Mouse (Mus musculus): ENCODE results near the gene Cd151. TPM values are rescaled to one million over a fixed set of nuclear protein-coding genes. Genes with fewer than 3 reads are reported as not detected.
A peak's percentile ranks its signal among the peaks of the same experiment; 100 is the strongest.

Cd151 gene
- total RNA-seq, 2 experiments from 2014 or later = 25.3 to 29.6 TPM

DNA sequence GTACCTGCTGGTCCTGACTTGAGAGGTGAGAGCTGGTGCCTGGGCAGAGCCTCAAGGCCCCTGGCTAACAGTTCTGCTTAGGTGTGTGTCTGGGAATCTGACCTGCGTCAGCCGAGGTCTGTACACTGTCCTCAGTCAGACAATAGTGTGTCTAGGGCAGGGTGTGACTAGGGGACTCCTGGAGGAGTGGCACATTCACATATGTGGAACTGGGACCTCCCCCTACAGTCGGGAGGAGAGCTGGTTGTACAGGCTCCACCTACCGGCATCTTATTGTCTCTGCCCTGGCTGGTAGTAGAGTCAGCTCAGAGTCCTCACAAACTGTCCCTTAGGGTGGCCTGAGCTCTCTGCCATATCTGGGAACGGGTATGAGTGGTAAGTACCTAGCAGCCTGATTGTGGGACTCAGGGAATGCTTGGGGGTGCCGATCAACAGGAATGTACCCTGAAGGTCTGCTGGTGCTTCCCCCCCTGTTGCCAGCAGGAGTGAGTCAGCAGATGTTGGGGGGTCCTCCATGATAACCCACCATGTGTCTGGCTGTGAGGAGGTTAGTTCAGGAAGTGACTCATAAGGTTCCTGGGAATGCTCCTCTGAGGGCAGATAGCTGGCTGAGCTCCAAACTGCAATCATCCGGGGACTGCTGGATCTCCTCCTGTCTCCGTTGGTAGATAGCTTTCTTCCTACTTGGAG, 1.5 kb downstream of the Cd151 start:
- DNase-seq (ENCODE audit: low spot score in 2 of 2) = peak; percentile 59 to 75
- intact Hi-C loops (cut with DNase I) = no loop called here

DNA sequence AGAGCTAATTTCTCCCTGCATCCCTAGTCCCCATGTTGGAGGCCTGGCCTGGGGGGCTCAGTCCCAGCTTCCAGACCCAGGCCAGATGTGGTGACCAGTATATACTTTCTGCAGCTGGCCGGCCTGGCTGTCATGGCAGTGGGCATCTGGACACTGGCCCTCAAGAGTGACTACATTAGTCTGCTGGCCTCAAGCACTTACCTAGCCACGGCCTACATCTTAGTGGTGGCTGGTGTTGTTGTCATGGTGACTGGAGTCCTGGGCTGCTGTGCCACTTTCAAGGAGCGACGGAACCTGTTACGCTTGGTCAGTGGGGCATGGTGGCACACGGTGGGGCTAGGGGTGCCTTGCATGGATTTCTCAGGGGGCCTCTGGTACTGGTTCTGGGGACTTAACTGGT, 2.2 kb downstream of the Cd151 start:
- DNase-seq (ENCODE audit: low spot score in 2 of 2) = no peak
- intact Hi-C loops (cut with DNase I) = no loop called here

DNA sequence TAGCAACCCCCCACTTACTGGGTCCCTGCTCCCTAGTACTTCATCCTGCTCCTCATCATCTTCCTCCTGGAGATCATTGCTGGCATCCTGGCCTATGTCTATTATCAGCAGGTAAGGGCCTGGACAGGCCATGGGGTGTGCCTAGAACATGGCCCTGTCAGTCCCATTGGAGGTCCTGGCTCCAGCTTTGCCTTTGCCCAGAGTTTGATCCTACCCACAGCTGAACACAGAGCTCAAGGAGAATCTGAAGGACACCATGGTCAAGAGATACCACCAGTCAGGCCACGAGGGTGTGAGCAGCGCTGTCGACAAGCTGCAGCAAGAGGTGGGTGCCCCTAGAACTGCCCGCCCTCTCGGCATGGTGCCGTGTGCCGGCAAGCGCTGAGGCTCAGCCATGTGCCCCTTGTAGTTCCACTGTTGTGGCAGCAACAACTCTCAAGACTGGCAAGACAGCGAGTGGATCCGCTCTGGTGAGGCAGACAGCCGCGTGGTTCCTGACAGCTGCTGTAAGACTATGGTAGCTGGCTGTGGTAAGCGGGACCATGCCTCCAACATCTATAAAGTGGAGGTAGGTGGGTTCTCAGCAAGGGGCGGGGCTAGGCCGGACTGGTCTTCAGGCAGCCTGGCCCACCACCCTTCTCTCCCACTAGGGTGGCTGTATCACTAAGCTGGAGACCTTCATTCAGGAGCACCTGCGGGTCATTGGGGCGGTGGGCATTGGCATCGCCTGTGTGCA, 2.9 kb downstream of the Cd151 start:
- no peak for DNase-seq (ENCODE audit: low spot score in 2 of 2)
- intact Hi-C loops (cut with DNase I) = no loop called here

DNA sequence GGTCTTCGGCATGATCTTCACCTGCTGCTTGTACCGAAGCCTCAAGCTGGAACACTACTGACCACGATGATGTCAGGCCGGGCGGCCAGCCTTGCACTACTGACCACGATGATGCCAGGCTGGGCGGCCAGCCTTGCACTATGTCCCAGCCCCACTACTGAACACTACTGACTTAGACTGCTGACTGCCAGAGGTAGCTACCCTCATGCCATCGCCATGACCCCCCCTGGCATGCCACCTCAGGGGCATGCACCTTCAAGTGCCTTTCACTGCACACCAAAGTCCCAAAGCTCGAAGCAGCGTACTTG, 3.4 kb downstream of the Cd151 start:
- intact Hi-C loops (cut with DNase I) = no loop called here
- no peak for DNase-seq (ENCODE audit: low spot score in 2 of 2)

DNA sequence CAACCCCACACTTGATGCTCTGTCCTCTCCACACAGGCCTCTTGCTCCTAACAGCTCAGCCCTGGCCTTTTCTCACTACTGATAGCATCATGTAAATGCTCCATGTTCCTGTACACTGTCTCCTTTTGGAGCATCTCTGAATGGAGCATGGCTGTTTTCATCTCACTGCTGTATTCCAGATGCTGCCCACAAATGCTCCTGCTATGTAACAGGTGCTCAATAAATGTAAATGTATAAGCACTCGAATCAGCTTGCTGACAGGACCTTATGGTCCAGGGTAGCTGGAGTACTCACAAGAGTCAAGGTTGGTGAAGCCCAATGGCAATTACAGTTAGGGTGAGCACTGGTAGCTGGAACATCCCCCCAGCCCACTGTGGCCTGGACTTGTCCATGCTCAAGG, 4.0 kb downstream of the Cd151 start:
- intact Hi-C loops (cut with DNase I) = no loop called here

DNA sequence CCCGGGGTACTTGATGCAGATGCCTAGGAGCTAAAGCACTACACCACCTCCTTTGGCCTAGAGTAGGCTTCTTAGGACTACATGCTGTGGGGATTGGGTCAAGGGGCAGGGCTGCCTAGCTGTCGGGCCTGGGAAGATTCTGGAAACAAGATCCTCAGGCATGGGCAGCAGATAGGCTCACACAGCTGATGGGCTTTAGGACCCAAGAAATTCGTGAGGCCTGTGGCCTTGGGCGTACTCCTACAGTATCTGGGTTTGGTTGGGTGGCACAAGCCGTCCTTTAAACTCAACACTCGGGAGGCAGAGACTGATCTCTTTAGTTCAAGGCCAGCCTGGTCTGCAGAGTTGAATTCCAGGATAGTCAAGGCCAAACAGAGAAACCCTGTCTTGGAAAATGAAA, 5.0 kb downstream of the Cd151 start:
- intact Hi-C loops (cut with DNase I) = no loop called here
- no peak for DNase-seq (ENCODE audit: low spot score in 2 of 2)

More for the DNA sequence above, 4.0 kb downstream of the Cd151 start:
- DNase-seq (ENCODE audit: low spot score in 2 of 2) = no peak

DNA sequence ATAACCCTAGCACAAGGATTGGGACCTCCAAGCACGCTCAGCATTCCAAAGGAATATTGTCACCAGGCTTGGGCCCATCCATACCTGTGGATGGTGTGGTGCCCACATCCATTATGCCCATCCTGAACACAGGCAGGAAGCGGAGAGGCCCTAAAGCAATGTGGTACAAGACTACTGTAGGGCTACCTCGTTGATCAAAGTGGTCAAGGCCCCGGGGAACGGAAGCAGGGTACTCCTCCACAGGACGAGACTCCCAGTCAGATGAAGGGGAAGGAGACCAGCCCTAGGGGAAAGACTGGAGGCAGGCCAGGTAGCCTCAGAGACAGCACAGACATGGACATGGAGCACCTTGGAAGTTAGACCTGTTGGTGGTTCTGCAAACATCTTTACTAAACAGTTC, 5.6 kb downstream of the Cd151 start:
- intact Hi-C loops (cut with DNase I) = no loop called here

DNA sequence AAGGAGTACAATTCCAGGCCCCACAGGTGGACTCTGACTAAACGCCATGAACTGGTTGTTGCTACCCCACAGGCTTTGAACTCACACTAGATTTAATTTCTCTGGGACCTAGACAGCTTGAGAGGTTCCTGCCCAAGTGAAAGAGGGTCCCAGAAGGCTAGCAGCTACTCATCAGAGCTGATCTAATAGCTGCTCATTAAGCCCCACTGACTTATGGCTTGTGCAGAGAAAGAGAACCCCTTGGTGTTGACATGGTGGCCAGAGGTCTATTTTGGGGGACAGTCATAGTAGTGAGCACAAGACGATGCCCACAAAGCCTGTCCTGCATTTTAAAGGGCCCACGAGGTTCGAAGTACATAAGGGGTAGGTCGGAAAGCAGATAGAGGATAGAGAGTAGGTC, 7.0 kb downstream of the Cd151 start:
- no peak for DNase-seq (ENCODE audit: low spot score in 2 of 2)
- intact Hi-C loops (cut with DNase I) = no loop called here

More for the DNA sequence above, 5.6 kb downstream of the Cd151 start:
- no peak for DNase-seq (ENCODE audit: low spot score in 2 of 2)

DNA sequence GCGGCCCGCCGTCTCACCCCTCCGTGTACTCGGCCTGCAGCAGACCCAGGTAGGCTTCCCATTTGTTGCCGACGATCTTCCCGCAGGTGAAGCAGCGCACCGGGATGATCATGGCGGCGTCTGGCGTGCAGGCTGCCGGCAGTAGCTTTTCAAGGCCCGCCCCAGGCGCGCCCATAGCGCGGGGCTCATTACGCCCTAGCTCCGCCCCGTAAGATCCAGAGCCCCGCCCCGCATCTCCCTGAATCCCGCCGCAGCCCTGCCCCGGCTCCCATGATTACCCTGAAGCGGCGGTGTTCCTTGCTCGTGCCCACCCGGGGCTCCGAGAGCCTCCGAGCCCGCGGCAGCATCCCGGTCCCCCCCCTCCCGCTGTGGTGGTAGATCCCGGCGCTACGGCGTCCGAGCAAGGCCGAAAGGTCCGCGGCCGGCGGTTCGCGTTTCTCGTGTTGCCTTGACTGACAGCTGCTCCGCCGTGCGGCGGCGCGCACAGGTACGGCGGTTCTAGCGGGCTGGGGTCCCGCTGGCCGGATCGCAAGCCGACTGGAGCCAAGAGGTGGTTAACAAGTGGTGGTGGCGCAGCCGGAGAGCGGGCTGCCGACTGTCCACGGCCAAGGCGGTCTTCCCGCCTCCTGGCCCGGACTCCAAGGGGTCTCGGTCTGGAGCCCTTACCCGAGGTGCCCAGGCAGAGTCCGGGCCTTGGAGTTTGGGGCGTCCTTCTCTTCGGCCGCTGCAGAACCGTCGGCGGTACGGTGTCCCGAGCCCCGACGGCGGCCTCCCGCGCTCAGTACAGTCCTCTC, 8.0 kb downstream of the Cd151 start, which contains the start of the genes Polr2l and Tspan4:
TSS of gene Polr2l (minus strand) at position 122 of the 794 bp plus-strand sequence.
TSS of gene Tspan4 (plus strand) at position 230 of the 794 bp plus-strand sequence.
- intact Hi-C loops (cut with DNase I) = no loop called here
- DNase-seq (ENCODE audit: low spot score in 2 of 2) = peak; percentile 85 to 87

DNA sequence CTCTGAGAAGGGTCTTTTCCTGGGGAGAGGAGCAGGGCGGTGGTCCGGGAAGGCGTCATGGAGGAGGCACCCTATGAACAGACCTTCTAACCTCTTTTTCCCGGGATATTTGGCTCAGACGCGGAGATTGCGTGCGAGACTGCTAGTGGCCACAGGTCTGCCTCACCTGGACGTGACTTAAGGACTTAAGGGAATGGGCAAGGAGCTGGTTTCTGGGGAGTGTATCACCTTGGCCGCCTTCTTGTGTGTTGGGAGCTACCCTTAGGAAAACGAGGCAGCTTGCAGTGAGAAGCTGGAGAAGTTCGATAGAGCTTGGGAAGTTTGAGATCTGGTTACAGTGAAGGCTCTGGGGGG, 8.6 kb downstream of the Cd151 start:
- intact Hi-C loops (cut with DNase I) = no loop called here
- DNase-seq (ENCODE audit: low spot score in 2 of 2) = no peak

DNA sequence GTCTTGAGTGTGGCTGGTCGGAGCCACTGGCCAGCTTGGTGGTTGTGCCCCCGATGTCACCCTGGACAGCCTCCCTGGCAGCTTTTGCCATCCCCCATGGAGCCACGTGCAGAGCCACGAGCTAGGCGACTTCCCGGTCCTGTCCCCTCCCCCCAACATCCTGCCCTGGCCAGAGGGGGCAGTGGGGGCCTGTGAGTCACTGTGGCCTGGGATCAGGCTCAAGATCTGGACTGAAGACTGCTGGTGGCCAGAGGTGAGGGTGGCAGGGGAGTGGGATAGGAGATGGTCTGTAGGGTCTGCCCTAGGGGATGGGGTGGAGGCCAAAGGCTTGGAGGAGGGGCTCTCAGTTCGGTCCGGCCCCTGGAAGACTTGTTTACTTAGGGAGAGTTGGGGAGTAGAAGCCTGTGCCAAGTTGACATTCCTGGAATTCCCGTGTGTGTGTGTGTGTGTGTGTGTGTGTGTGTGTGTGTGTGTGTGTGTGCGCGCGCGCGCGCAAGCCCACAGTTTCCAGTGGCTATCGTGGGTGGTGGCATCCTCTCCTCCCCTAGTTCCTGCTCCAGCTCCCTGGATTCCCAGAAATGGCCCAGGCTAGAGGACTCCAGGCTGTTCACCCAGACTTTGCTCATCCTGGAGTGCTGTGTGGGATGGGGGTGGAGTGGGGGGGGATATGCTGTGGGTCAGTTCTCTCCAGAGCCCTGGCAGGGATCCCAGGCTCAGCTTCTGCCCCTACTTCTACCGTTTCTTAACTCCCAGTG, 9.2 kb downstream of the Cd151 start:
- intact Hi-C loops (cut with DNase I) = no loop called here
- peak in 1 of 2 experiments; percentile 70 for DNase-seq (ENCODE audit: low spot score in 2 of 2)

DNA sequence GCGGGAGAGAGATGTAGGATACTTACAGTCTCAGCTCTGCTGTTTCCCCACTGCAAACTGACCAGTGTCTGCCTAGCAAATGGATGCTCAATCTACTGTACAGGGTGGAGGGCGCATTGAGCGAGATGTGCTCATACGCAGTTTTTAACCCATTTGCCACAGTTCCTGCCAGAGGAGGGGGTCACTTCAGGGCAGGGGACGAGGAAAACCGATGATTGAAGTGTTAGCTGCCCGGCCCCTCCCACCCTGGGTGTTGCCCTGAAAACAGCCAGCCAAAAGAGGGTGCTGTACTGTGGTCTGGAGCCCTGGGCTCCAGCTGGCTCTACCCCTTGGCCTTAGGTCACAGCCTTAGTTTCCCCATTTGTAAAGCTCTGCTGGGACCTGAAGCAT, 9.8 kb downstream of the Cd151 start:
- intact Hi-C loops (cut with DNase I) = no loop called here
- no peak for DNase-seq (ENCODE audit: low spot score in 2 of 2)

DNA sequence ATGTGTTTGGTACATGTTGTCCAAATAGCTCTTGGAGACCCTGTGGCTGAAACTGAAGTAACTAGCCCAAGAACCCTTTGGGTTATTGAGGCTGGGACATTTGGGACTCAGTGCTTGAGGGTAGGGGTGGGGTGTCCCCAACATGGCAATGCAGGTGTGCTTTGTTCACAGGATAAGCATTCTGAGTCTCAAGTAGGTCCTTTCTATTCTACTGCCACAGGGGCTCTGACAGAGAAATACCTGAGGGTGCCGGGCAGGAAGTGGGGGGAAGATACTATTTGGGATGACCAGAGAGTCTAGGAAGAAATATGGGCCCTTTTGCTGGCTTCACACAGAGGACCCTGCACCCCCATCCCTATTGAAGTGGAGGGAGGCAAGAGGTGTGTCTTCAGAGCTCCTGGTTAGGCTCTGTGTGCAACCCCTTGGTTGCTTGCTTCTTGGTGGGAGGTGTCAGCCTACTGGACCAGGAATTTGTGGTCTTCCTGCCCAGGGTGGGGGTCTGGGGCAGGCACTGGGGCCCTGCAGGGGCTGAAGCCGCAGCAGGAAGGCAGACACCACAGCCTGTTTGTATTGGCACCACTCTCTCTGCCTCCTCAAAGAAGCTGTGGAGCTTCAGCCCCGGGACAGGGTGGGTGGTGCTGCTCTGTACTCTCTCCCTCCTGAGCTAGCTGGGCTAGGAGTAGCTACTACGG, 10.5 kb downstream of the Cd151 start:
- DNase-seq (ENCODE audit: low spot score in 2 of 2) = no peak

DNA sequence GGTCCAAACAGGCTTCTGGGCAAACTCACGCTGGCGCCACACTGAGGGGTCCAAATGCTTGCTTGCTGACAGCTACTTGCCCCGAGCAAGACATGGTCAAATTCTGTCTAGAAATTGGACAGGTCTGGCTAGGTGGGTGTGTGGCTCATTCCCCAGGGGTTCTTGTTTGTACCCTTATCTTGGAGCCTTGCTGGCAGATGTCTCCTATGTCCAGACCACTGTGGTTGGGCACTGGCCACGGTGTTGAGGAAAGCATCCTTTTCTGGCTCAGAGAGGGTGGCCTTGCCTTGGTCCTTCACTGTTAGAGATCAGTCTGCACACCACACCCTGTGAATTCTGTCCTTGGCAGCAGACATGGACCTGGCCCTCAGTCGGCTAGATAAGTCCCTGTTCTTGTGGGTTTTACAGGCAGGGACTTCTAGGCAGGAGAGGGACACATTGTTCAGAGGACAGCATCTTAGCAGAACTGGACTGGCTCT, 11.1 kb downstream of the Cd151 start:
- intact Hi-C loops (cut with DNase I) = no loop called here

More for the DNA sequence above, 10.5 kb downstream of the Cd151 start:
- intact Hi-C loops (cut with DNase I) = no loop called here

DNA sequence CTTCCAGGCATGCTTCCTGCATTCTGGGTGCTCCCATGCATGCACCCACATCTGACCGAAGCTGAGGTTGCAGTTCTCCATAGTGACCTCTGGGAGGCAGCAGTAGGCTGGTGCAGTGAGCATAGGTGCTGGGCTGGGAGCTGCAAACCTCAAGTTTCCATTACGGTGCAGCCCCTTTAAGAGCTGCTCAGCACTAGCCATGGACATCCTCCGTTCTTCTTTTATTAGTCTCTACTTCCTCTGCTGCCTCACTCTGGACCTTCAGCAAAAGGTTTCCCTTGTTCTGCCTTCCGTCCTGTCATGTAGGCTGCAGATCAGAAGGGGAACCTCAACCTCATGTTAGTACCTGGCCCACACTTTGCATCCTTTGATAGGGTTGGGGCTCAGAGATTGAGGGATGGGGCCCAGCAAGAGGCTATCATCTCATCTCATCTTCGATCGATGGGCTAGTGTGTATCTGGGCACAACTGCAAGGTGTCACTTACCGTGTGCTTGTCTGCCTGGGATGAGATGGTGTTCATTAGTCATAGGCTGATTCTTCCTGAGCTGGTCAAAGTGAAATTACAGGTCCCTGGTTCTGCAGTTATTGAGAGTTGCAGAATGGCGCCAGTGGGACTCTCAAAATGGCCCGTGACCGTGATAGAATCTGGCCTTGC, 13.8 kb downstream of the Cd151 start:
- intact Hi-C loops (cut with DNase I) = loop anchor here (1.0 to 2.0 kb wide), 2 partner anchors 44 to 186 kb away; no protein-coding TSS in a partner anchor
- DNase-seq (ENCODE audit: low spot score in 2 of 2) = peak; percentile 80 to 87

More for the DNA sequence above, 11.1 kb downstream of the Cd151 start:
- no peak for DNase-seq (ENCODE audit: low spot score in 2 of 2)

DNA sequence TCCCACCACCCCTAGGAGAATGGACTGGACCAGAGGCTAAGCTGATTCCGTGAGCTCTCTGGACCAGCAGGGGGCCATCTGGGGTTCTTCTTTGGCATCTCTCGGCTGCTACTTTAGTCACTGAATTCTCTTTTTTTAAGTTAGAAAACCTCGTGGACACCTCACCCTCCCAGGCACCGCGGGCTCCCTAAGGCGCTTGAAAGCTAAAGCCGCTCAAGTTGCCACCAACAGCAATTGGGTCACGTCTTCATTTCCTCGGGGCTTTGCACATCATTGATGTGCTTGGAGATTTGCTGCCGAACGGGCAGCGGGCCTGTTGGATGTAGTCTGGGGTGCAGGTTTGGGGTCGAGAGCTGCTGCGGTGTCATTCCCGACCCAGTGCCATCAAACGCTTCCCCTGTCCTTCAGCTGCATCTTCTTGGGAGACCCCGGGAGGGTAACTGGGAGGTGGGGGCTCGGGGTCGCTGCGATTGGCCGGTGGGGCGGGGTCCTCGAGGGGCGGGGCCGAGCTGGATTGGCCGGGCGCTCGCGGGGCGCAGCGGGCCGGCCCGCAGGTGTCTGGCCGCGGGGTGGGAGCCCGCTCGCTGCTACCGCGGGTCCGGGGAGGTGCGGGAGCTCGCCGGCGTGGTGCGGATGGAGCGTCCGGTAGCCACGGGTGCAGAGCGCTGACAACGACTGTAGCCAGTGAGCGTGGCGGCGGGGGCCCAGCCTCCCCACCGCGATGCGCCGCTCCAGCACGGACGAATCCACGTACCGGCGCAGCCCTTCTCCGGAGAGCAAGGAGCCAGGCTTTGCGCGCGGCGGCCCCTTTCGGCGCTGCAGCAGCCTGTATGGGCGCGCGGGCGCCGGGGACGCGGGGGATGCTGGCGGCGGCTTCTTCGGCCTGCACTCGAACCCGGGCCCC, 14.6 kb downstream of the Cd151 start:
- peak; percentile 52 to 69 for DNase-seq (ENCODE audit: low spot score in 2 of 2)

DNA sequence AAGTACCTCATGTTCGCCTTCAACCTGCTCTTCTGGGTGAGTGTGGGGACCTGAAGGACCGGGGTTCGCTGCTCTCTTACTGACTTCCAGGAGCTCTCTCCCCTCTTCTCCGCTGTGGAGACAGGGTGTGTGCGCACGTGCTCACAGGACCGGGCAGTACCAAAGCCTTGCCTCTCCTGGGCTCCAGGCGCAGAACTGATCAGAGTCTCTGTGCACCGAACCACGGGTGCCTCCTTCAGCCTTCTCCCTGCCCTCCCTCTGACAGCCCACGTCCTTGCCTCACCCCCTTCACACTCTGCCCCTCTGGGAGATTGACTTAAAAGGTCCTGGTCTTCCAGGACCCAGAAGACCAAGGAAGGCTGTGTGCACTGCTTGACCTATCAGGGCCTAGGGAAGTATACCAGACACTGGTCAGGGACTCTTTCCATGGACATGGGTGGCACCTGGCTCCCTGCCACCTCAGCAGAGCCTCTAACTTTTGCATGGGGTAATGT, 15.4 kb downstream of the Cd151 start:
- intact Hi-C loops (cut with DNase I) = no loop called here
- DNase-seq (ENCODE audit: low spot score in 2 of 2) = no peak

More for the DNA sequence above, 14.6 kb downstream of the Cd151 start:
- intact Hi-C loops (cut with DNase I) = loop anchor here (1.0 to 2.0 kb wide), 2 partner anchors 44 to 185 kb away; no protein-coding TSS in a partner anchor

Data from left cerebral cortex, postnatal 25 days (tissue).